Comparison of ENCODE assay signal across 9 mouse cellular contexts in genomic region chr6:49008420-49009160, GRCm38 (mm10). TPM values are rescaled to one million over a fixed set of nuclear protein-coding genes. Genes with fewer than 3 reads are reported as not detected.
A peak's percentile ranks its signal among the peaks of the same experiment; 100 is the strongest.
DNase-seq lines count a peak whose midpoint lies in the region; ATAC-seq and TF ChIP-seq lines count a peak whose summit lies in the region.
"Had no signal": no experiment of that assay in that cellular context is flagged by ENCODE, and none has a peak within 500 bp of the region (broad histone marks: within the 10 kb centered on the region; RNA-seq: fewer than 3 reads in every experiment).

No protein-coding gene starts in this region.

- TF ChIP-seq POLR2A in heart, adult 2 months (IDR thresholded peaks at IDR 0.05; ENCODE audit: insufficient read depth, low read depth, low read length): no peak
- TF ChIP-seq POLR2A in ES-Bruce4 (IDR thresholded peaks at IDR 0.05; ENCODE audit: insufficient read depth, low read length): no peak

- H3K9me3 ChIP-seq in ES-Bruce4 (replicated peaks; ENCODE audit: control insufficient read depth, insufficient read depth, low read length, poor library complexity, severe bottlenecking): peaks cover 5% of the 10 kb centered on the region; the same call in 1 of the 2 replicates
- H3K9me3 ChIP-seq in hindbrain, embryonic 10.5 days: 0 out of 2 replicates have a peak, but pooled peaks cover 4% of the 10 kb centered on the region

- H3K27me3 ChIP-seq in heart, adult 2 months (ENCODE audit: control insufficient read depth, insufficient read depth, low read length): no peaks in the 10 kb centered on the region
- H3K27me3 ChIP-seq in ES-Bruce4 (ENCODE audit: control insufficient read depth, insufficient read depth, low read length, poor library complexity, severe bottlenecking): no peaks in the 10 kb centered on the region
- H3K27me3 ChIP-seq in hindbrain, embryonic 10.5 days (ENCODE audit: insufficient read depth, poor library complexity, severe bottlenecking): no peaks in the 10 kb centered on the region

- WGBS in heart, adult 2 months: 15% methylated on average over 13 of the region's 13 CpGs
- 32% methylated on average over 13 of the region's 13 CpGs for WGBS in hindbrain, embryonic 10.5 days
- 57% methylated on average over 11 of the region's 13 CpGs for WGBS in macrophage (ENCODE audit: missing documents)

- TF ChIP-seq EP300 in heart, adult 2 months (IDR thresholded peaks at IDR 0.05; ENCODE audit: insufficient read depth, low read depth, low read length): no peak
- TF ChIP-seq EP300 in ES-Bruce4 (IDR thresholded peaks at IDR 0.05; ENCODE audit: insufficient read depth, low read depth, low read length): no peak

- DNase-seq in heart, adult 2 months: no peak
- DNase-seq in heart, postnatal 36 days: no peak
- no peak for DNase-seq in hindbrain, embryonic 10.5 days (ENCODE audit: low spot score)
- DNase-seq in left cerebral cortex, postnatal 36 days (ENCODE audit: low spot score in 2 of 2): no peak
- DNase-seq in MN1 (ENCODE audit: low spot score): no peak

- no peaks in the 10 kb centered on the region for H3K36me3 ChIP-seq in heart, adult 2 months (ENCODE audit: control insufficient read depth, insufficient read depth, low read length)
- H3K36me3 ChIP-seq in ES-Bruce4 (ENCODE audit: control insufficient read depth, insufficient read depth, low read length, poor library complexity, severe bottlenecking) (no peaks in the 10 kb centered on the region), macrophage (ENCODE audit: inconsistent target) (no peaks in the 10 kb centered on the region)
- H3K36me3 ChIP-seq in hindbrain, embryonic 10.5 days: no peaks in the 10 kb centered on the region

- H3K9ac ChIP-seq in heart, adult 2 months (ENCODE audit: low read depth, low read length): no peak overlapping the region
- H3K9ac ChIP-seq in ES-Bruce4 (ENCODE audit: low read depth, poor library complexity, severe bottlenecking): no peak overlapping the region

- ATAC-seq in erythroblast, adult 5-6 weeks (replicated peaks; ENCODE audit: low FRiP score, poor library complexity, severe bottlenecking): no peak

- no peaks in the 10 kb centered on the region for H3K79me2 ChIP-seq in heart, adult 2 months (replicated peaks; ENCODE audit: control insufficient read depth, insufficient read depth, low read length)
- peaks cover 29% of the 10 kb centered on the region for H3K79me2 ChIP-seq in macrophage (ENCODE audit: inconsistent target)

- H3K4me1 ChIP-seq in heart, adult 2 months (ENCODE audit: control insufficient read depth, insufficient read depth, low read length): peaks cover 1% of the 10 kb centered on the region
- H3K4me1 ChIP-seq in ES-Bruce4 (ENCODE audit: control insufficient read depth, insufficient read depth, low read length): peaks cover 2% of the 10 kb centered on the region
- peaks cover 13% of the 10 kb centered on the region; the same call in 1 of the 2 replicates for H3K4me1 ChIP-seq in hindbrain, embryonic 10.5 days (replicated peaks)

- no peak for TF ChIP-seq CTCF in heart, adult 2 months (IDR thresholded peaks at IDR 0.05)
- TF ChIP-seq CTCF in ES-Bruce4 (IDR thresholded peaks at IDR 0.05; ENCODE audit: low read depth, low read length): no peak

- H3K4me3 ChIP-seq in heart, adult 2 months: peak overlapping the region; percentile 28
- H3K4me3 ChIP-seq in ES-Bruce4 (ENCODE audit: low read depth, low read length) (peak overlapping the region; percentile 56), macrophage (ENCODE audit: inconsistent target) (peak overlapping the region; percentile 7; the same call in 1 of the 2 replicates)
- H3K4me3 ChIP-seq in hindbrain, embryonic 10.5 days: peak overlapping the region; percentile 42

- intact Hi-C loops in heart, adult 2 months (cut with DNase I): no loop called here
- intact Hi-C loops in heart, postnatal 36 days (cut with DNase I): no loop called here
- intact Hi-C loops in left cerebral cortex, postnatal 36 days (cut with DNase I): no loop called here

- no peak overlapping the region for H3K27ac ChIP-seq in heart, adult 2 months
- H3K27ac ChIP-seq in ES-Bruce4 (ENCODE audit: insufficient read depth, low read length) (0 out of 2 replicates have a peak overlapping the region, but pooled peaks have one; percentile 8), macrophage (peak overlapping the region; percentile 34)
- no peak overlapping the region for H3K27ac ChIP-seq in hindbrain, embryonic 10.5 days

RNA-seq across cellular contexts. Expression of gene Svs1, which starts 21.9 kb away (rescaled TPM):
- total RNA-seq in heart, adult 2 months (2021): not detected
- polyA plus RNA-seq in heart, adult 2 months (2012; rRNA removed): not detected in 2 replicates
- not detected for total RNA-seq in heart, postnatal 36 days (2021)
- not detected in 2 replicates for polyA plus RNA-seq in ES-Bruce4 (2011; ENCODE audit: insufficient read depth, insufficient read length, low read depth, missing spikeins)
- not detected in 2 replicates for polyA plus RNA-seq in hindbrain, embryonic 10.5 days (2016; fragmentation: Nextera tagmentation; extraction: Ambion mirVana)
- total RNA-seq in macrophage (2018; cell fraction: chromatin; rRNA removed): not detected
- not detected for total RNA-seq in macrophage (2018; cell fraction: cytosol; rRNA removed)
- total RNA-seq in macrophage (2018; cell fraction: nucleus; rRNA removed): not detected
- not detected in 3 replicates for polyA plus RNA-seq in macrophage (2018)
- total RNA-seq in left cerebral cortex, postnatal 36 days (2021): not detected
- not detected in 2 replicates for total RNA-seq in erythroblast, adult 5-6 weeks (2015; ENCODE audit: low replicate concordance)
- not detected in 2 replicates for total RNA-seq in erythroblast, adult 5-6 weeks (2017; ENCODE audit: low replicate concordance)
- polyA plus RNA-seq: spleen, adult 2 months had no signal

RNA-seq across cellular contexts. Expression of gene Gpnmb, which starts 27.8 kb away (rescaled TPM):
- 1 to 10 TPM in 1 of 2 experiments, under 1 TPM in 1; 0.84 to 1.3 TPM for total RNA-seq in heart, adult 2 months (2021)
- polyA plus RNA-seq in heart, adult 2 months (2012; rRNA removed): 2.4 and 4.9 TPM in 2 replicates
- total RNA-seq in heart, postnatal 36 days (2021): under 1 TPM; 0.43 to 0.89 TPM
- polyA plus RNA-seq in ES-Bruce4 (2011; ENCODE audit: insufficient read depth, insufficient read length, low read depth, missing spikeins) (2.5 and 2.7 TPM in 2 replicates), macrophage (2018) (10,016 to 46,211 TPM (median 10,775 TPM) in 3 replicates)
- 0.75 and 0.81 TPM in 2 replicates for polyA plus RNA-seq in hindbrain, embryonic 10.5 days (2016; fragmentation: Nextera tagmentation; extraction: Ambion mirVana)
- 1,000 to 10,000 TPM; 1,267 to 6,629 (median 3,617) TPM for total RNA-seq in macrophage (2018; cell fraction: chromatin; rRNA removed)
- total RNA-seq in macrophage (2018; cell fraction: cytosol; rRNA removed): over 10,000 TPM in 5 of 26 experiments, 1,000 to 10,000 TPM in 21; 4,123 to 12,103 (median 7,089) TPM
- over 10,000 TPM in 11 of 26 experiments, 1,000 to 10,000 TPM in 15; 3,188 to 14,258 (median 7,841) TPM for total RNA-seq in macrophage (2018; cell fraction: nucleus; rRNA removed)
- 1 to 10 TPM; 1.1 to 1.8 TPM for total RNA-seq in left cerebral cortex, postnatal 36 days (2021)
- not detected in 2 replicates for total RNA-seq in erythroblast, adult 5-6 weeks (2015; ENCODE audit: low replicate concordance)
- total RNA-seq in erythroblast, adult 5-6 weeks (2017; ENCODE audit: low replicate concordance): 0.70 TPM in 1 of 2 replicates, not detected in the other

RNA-seq across cellular contexts. Expression of gene Doxl2, which starts 33.8 kb away (rescaled TPM):
- not detected for total RNA-seq in heart, adult 2 months (2021)
- polyA plus RNA-seq in heart, adult 2 months (2012; rRNA removed): not detected in 2 replicates
- total RNA-seq in heart, postnatal 36 days (2021): not detected
- polyA plus RNA-seq in ES-Bruce4 (2011; ENCODE audit: insufficient read depth, insufficient read length, low read depth, missing spikeins): not detected in 2 replicates
- polyA plus RNA-seq in hindbrain, embryonic 10.5 days (2016; fragmentation: Nextera tagmentation; extraction: Ambion mirVana): not detected in 2 replicates
- total RNA-seq in macrophage (2018; cell fraction: chromatin; rRNA removed): not detected
- not detected for total RNA-seq in macrophage (2018; cell fraction: cytosol; rRNA removed)
- total RNA-seq in macrophage (2018; cell fraction: nucleus; rRNA removed): not detected
- not detected in 3 replicates for polyA plus RNA-seq in macrophage (2018)
- not detected for total RNA-seq in left cerebral cortex, postnatal 36 days (2021)
- total RNA-seq in erythroblast, adult 5-6 weeks (2015; ENCODE audit: low replicate concordance): not detected in 2 replicates
- not detected in 2 replicates for total RNA-seq in erythroblast, adult 5-6 weeks (2017; ENCODE audit: low replicate concordance)

Comparison
In these comparisons a context has a peak if more than half of its experiments do, and no peak if none do; other contexts are left out.
1. H3K27ac ChIP-seq: peak in ES-Bruce4 (single experiment) and macrophage (single experiment); none in heart, adult 2 months (single experiment) and hindbrain, embryonic 10.5 days (single experiment).
2. Peak in every context shown above with its lines, with median percentiles within 50 percentile points of each other: H3K4me3 ChIP-seq.